In genomic region chr3:37141827-37142226, GRCm38 (mm10) we compare ENCODE assay signal across 23 mouse cellular contexts. TPM values are rescaled to one million over a fixed set of nuclear protein-coding genes. Genes with fewer than 3 reads are reported as not detected.
"Had no signal": no experiment of that assay in that cellular context is flagged by ENCODE, and none has a peak within 500 bp of the region (broad histone marks: within the 10 kb centered on the region; RNA-seq: fewer than 3 reads in every experiment).

No protein-coding gene starts in this region.

- ATAC-seq: intestine, embryonic 15.5 days; midbrain, embryonic 15.5 days had no signal

- H3K9ac ChIP-seq: intestine, embryonic 15.5 days; kidney, embryonic 15.5 days; liver, embryonic 13.5 days; midbrain, embryonic 12.5 days; midbrain, embryonic 15.5 days; neural tube, embryonic 13.5 days; stomach, embryonic 15.5 days had no signal

- H3K27ac ChIP-seq: intestine, embryonic 15.5 days; kidney, embryonic 15.5 days; liver, embryonic 13.5 days; midbrain, embryonic 12.5 days; midbrain, embryonic 15.5 days; neural tube, embryonic 13.5 days; stomach, embryonic 15.5 days had no signal

- DNase-seq: kidney, adult 11 months; kidney, adult 8-10 months; kidney, postnatal 10 days; kidney, postnatal 36 days; liver, embryonic 13.5 days; lung, adult 2 months; retina, postnatal 1 day; right cerebral cortex, postnatal 25 days; spleen, adult 18-20 months; thymus, postnatal 36 days had no signal

- H3K4me1 ChIP-seq: intestine, embryonic 15.5 days; liver, embryonic 13.5 days; midbrain, embryonic 12.5 days; midbrain, embryonic 15.5 days; neural tube, embryonic 13.5 days; stomach, embryonic 15.5 days had no signal

- H3K27me3 ChIP-seq: intestine, embryonic 15.5 days; kidney, embryonic 15.5 days; liver, embryonic 13.5 days; midbrain, embryonic 12.5 days; midbrain, embryonic 15.5 days; neural tube, embryonic 13.5 days; stomach, embryonic 15.5 days had no signal

- H3K36me3 ChIP-seq: intestine, embryonic 15.5 days; kidney, embryonic 15.5 days; liver, embryonic 13.5 days; midbrain, embryonic 12.5 days; midbrain, embryonic 15.5 days; neural tube, embryonic 13.5 days; stomach, embryonic 15.5 days had no signal

- H3K4me3 ChIP-seq: intestine, embryonic 15.5 days; kidney, embryonic 15.5 days; liver, embryonic 13.5 days; midbrain, embryonic 12.5 days; midbrain, embryonic 15.5 days; myocyte; neural tube, embryonic 13.5 days; stomach, embryonic 15.5 days had no signal

- H3K4me2 ChIP-seq: intestine, embryonic 15.5 days; kidney, embryonic 15.5 days; liver, embryonic 13.5 days; midbrain, embryonic 12.5 days; midbrain, embryonic 15.5 days; neural tube, embryonic 13.5 days; stomach, embryonic 15.5 days had no signal

- H3K9me3 ChIP-seq: intestine, embryonic 15.5 days; kidney, embryonic 15.5 days; liver, embryonic 13.5 days; midbrain, embryonic 12.5 days; midbrain, embryonic 15.5 days; neural tube, embryonic 13.5 days; stomach, embryonic 15.5 days had no signal

RNA-seq across cellular contexts. Expression of gene Il2, which starts 16.1 kb away (rescaled TPM):
- total RNA-seq: layer of hippocampus, postnatal 25 days; left cerebral cortex, adult 18-20 months; left cerebral cortex, postnatal 36 days; liver, adult 2 months; neutrophil, adult 5-6 weeks had no signal
- polyA plus RNA-seq: kidney, embryonic 15.5 days; liver, adult 2 months; liver, embryonic 13.5 days; liver, embryonic 16.5 days; lung, adult 2 months; myocyte had no signal
